Mouse (Mus musculus) olfactory bulb, adult 2 months (tissue): Measurements from ENCODE around the gene Dock4.

Experiments used
- CTCF ChIP-seq: fragments of 200-500 bp; IDR thresholded peaks from 2 replicates; pipeline ENCODE4 v1.5.1; 2012; ENCODE audit warnings: low read depth, mild to moderate bottlenecking, low read length, moderate library complexity; ENCODE audit not compliant: insufficient read depth
- POLR2A ChIP-seq: fragments of 200-500 bp; IDR thresholded peaks from 2 replicates; pipeline ENCODE4 v1.6.1; 2012; ENCODE audit warnings: mild to moderate bottlenecking, low read depth, low read length, moderate library complexity; ENCODE audit not compliant: insufficient read depth

GRCm38 (mm10) chr12:40773091-40773490, 327.3 kb downstream of the Dock4 start:
- TF ChIP-seq CTCF (no peak), POLR2A (no peak)
